Mouse (Mus musculus) layer of hippocampus, postnatal 25 days (tissue): ENCODE measurements around the gene Pdzd2. TPM values are rescaled to one million over a fixed set of nuclear protein-coding genes. Genes with fewer than 3 reads are reported as not detected.

Experiments
- DNase-seq, 2 experiments: peaks; one replicate each; pipeline ENCODE4 v3.0.0; 2022; ENCODE audit warnings: mixed read lengths in 2 of 2, low spot score in 1 of 2; ENCODE audit errors: extremely low spot score in 1 of 2
- total RNA-seq, 2 experiments: library from RNA; stranded (reverse); gene quantifications; 2 replicates each; pipeline ENCODE4 v1.2.3; 2021

The Pdzd2 gene
- total RNA-seq, 2 experiments from 2014 or later, result 49.4 to 56.4 TPM

GRCm38 (mm10) chr15:12547640-12548405 lies 191.9 kb downstream of the Pdzd2 start:
- DNase-seq, result no peak

GRCm38 (mm10) chr15:12546781-12547180 lies 192.9 kb downstream of the Pdzd2 start:
- no peak for DNase-seq

GRCm38 (mm10) chr15:12545671-12546070 lies 194.1 kb downstream of the Pdzd2 start:
- DNase-seq, result no peak

DNA sequence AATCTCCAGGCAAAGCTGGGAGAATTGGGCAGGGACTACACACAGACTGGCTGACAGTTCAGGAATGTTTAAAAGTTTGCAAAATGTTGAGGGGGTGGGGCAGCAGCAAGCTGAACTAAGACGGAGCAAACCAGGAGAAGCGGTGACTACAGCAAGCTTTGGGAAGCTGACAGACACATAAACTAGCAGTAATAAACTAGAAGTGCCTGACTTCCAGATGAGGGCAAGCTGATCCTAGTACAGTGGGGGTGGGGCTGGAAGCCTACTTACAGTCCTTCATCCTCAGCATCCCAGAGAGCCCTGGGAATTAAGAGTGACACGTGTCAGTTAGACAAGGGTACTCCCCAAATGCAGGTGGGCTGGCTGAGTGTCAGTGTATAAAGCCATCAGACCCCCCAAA lies 194.5 kb downstream of the Pdzd2 start:
- no peak for DNase-seq

DNA sequence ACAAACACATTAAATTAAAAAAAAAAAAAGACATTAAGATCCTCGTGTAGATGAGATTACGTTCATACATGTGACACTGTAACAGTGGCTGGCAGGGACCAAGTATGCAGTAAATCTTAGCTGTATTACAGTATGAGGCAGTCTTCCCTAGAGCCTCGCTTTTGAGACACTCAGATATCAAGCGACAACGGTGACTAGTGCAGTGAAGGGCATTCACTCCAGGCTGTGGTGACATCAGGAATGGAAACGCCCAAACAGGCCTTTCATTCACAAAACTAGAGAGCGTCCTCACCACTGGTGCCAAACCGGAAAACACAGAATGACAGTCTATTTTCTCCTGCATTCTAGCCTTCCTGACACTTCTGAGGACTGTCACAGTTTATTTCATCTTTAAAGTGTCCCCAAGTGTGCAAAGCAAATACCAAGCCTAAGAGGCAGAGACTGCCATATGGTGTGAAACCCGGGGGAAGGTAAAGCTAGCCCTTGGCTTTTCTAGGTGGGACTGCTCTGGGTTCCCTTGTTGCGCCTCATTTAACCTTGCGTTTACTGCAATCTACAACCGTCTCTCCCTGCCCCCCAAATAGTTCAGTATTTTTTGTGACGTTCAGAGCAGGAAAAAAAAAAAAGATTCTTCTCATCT lies 195.9 kb downstream of the Pdzd2 start:
- no peak for DNase-seq

DNA sequence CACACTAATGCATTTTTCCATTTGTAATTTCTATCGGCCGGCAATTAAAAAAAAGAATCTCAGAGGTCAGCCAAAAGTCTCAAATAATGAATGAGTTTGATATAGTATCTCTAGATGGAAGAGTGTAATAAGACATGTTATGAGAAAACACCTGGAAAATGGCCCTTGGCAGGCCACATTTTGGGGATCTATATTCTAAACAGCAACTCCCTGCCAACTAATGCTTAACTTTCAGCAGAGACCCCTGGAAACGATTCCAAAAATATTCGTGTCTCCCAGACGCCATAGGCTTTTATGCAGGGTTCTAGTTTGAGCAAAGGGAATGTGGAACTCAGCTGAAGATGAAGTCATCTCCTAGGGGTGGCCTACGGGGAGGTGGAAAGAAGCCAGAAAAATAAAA lies 197.4 kb downstream of the Pdzd2 start:
- no peak for DNase-seq

GRCm38 (mm10) chr15:12539618-12540302 lies 200.0 kb downstream of the Pdzd2 start:
- no peak for DNase-seq

DNA sequence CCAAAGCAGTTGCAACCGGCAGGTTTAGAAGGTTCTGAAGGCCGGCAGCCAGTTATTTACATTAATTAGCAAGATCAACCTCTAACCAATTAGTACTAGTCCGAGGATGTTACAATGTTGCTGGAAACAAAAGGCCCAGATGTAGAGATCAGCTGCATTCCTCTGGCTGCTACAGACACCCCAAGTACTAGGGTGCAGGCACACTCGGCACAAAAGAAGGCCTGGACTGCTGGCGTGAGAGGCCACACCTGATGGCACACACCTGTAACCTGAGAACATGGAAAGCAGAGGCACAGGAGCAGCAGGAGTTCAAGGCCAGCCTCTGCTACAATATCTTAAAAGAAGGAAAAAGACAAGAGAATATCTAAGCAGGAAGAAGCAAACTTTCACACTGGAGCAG lies 206.5 kb downstream of the Pdzd2 start:
- DNase-seq, result no peak

GRCm38 (mm10) chr15:12532568-12532967 lies 207.2 kb downstream of the Pdzd2 start:
- no peak for DNase-seq

DNA sequence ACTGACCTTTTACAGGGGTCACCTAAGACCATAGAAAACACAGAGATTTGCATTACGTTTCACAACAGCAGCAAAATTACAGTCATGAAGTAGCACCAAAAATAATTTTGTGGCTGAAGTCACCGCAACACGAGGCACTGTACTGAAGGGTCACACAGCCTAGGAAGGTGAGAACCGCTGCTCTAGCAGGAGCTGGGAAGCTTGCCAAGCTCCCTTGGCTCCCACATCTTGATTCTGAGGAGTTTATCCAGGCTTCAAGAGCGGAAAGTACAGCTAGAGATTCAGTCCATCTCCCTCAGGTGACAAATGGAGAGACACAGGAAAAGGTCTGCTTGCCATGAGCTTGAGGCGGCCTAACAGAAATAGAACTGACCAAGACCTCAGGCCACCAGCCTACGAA lies 216.9 kb downstream of the Pdzd2 start:
- DNase-seq, result no peak

- no peak for DNase-seq
Measured at GRCm38 (mm10) chr15:12520292-12520691, 219.4 kb downstream of the Pdzd2 start.

- DNase-seq, result no peak
Measured at GRCm38 (mm10) chr15:12518370-12518973, 221.3 kb downstream of the Pdzd2 start.

DNA sequence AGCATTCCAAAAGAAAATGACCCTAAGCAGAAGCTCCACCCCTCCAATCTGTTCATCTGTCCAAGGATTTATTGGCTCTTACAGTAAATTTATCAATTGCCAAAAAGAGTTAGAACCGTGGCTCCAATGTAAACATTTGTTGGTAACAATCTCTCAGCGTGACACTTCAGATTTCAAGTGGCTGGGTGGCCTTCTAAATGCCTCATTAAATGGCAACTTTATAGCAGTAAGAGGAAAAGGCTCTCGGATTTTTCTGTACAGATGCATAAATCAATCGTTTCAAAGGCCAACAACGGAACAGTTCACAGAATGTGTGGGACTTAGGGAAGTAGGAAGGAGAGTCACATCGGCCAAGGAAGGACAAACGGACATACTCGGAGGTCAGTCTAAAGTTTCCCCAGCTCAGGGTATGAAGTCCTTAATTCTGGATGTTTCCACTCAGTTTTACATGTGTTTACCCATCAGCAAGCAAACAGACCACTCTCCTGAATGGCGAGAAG lies 222.4 kb downstream of the Pdzd2 start:
- DNase-seq, result no peak

- no peak for DNase-seq
Measured at GRCm38 (mm10) chr15:12515272-12515844, 224.4 kb downstream of the Pdzd2 start.

- no peak for DNase-seq
Measured at GRCm38 (mm10) chr15:12513526-12513925, 226.2 kb downstream of the Pdzd2 start.

DNA sequence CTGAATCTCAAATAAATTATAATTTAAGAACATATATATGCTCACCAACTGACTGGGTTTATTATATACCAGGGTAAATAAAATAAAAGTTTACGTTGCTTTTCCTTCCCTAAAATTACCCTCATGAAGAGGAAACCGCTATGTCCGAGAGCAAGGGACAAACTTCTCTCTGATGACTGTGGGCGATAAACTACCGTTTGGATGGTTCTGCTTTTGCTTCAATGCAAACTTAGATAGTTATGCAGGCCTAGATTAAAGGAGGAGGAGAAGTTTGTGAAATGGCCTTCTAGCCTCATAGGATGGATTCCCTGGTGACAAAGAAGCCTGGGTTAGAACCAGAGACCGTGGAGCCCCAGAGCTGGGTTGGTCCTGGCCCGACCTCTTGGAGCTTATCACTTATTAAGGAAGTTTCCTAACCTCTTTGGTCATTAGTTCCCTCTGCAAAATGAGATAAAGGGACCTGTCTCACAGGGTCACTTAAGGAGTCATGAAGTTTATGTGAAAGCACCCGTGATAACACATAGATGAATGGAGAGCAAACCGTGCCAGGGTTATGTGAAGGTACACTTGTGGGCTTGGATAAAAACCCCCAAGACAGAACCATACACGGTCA lies 230.9 kb downstream of the Pdzd2 start:
- no peak for DNase-seq

- no peak for DNase-seq
Measured at GRCm38 (mm10) chr15:12507523-12507922, 232.2 kb downstream of the Pdzd2 start.

GRCm38 (mm10) chr15:12506514-12506913 lies 233.2 kb downstream of the Pdzd2 start:
- DNase-seq, result no peak

GRCm38 (mm10) chr15:12506085-12506484 lies 233.6 kb downstream of the Pdzd2 start:
- DNase-seq, result no peak

GRCm38 (mm10) chr15:12505556-12505955 lies 234.2 kb downstream of the Pdzd2 start:
- DNase-seq, result no peak
